Mouse (Mus musculus) intestine, embryonic 16.5 days (tissue): ENCODE measurements at regions not wholly inside any gene's neighbourhood (a gene's known extent, or its start where the extent isn't known, plus 50 kb on each side); places are given as distances from the start of the nearest gene placed in this dataset.
A peak's percentile ranks its signal among the peaks of the same experiment; 100 is the strongest.

Experiments
- ATAC-seq: fragments of 200-750 bp; cut with Nextera tagmentation; 2 replicates; pipeline ENCODE4 v1.8.0; 2017; ENCODE audit warnings: moderate TSS enrichment, moderate library complexity
- H3K27ac ChIP-seq: fragments of 300-500 bp; sonication (generic); 2 replicates; pipeline ENCODE4 v1.5.1; 2014; ENCODE audit warnings: mild to moderate bottlenecking, low read length
- H3K27me3 ChIP-seq: fragments of 300-500 bp; sonication (generic); replicated peaks from 2 replicates; pipeline ENCODE4 v1.6.1; 2014; ENCODE audit warnings: low read length, control low read depth, mixed read lengths; ENCODE audit not compliant: control insufficient read depth, insufficient read depth
- H3K36me3 ChIP-seq: fragments of 300-500 bp; sonication (generic); 2 replicates; pipeline ENCODE4 v1.6.1; 2014; ENCODE audit warnings: low read length, control low read depth; ENCODE audit not compliant: control insufficient read depth, insufficient read depth
- H3K4me1 ChIP-seq: fragments of 300-500 bp; sonication (generic); 2 replicates; pipeline ENCODE4 v1.6.1; 2014; ENCODE audit warnings: low read length, control low read depth, mixed read lengths; ENCODE audit not compliant: control insufficient read depth, insufficient read depth
- H3K4me2 ChIP-seq: fragments of 300-500 bp; sonication (generic); 2 replicates; pipeline ENCODE4 v1.6.1; 2014; ENCODE audit warnings: low read depth, low read length, control low read depth
- H3K4me3 ChIP-seq: fragments of 300-500 bp; sonication (generic); 2 replicates; pipeline ENCODE4 v1.5.1; 2014; ENCODE audit warnings: mild to moderate bottlenecking, low read length
- H3K9ac ChIP-seq: fragments of 300-500 bp; sonication (generic); 2 replicates; pipeline ENCODE4 v1.6.1; 2014; ENCODE audit warnings: low read depth, low read length
- H3K9me3 ChIP-seq: fragments of 300-500 bp; sonication (generic); 2 replicates; pipeline ENCODE4 v1.6.1; 2016; ENCODE audit warnings: low read length, control low read depth; ENCODE audit not compliant: control insufficient read depth
- WGBS: fragments of 180-500 bp; shearing (Covaris S2); extraction: QIAGEN DNeasy Blood & Tissue Kit; methylation state at CpG from one replicate; pipeline ENCODE4 v1.1.7; 2014; 5-methylcytosine and 5-hydroxymethylcytosine counted together

DNA sequence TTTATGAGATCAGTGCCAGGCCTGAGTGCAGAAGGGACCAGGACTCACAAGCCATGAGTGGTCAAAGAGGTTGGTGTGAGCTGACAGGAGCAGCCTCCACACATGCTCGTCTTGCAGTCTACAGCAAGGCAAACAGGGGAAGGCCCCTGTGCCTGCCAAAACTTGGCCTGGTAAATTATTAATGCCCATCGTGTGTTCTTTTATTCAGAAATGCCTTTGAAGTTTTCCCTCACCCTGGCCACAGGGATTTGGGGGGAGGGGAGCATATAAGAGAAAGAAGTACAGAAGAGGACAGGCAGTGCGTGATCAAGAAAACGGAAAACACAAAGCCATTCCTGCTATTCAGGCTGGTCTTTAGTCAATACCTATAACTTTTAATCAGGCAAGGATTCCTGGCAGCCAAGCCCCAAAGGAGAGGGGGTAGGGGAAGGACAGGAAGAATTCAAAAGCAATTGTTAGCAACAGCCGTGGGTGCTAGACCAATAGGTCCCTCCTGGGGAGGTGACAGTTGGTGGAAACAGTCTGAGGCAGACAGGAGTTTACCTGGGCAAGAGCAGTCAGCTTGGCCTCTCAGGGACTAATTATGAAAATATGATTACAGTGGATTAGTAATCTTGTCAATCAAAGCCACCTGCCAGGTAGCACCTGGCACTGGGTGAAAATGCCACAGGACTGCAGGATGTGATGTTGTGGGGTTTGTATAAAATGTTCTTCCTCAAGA, 357.4 kb upstream of the Rack1 start:
- 33% methylated on average over 5 of the region's 5 CpGs for WGBS
- no peaks in the 10 kb centered on the region for H3K9me3 ChIP-seq
- H3K4me1 ChIP-seq, result no peaks in the 10 kb centered on the region
- H3K36me3 ChIP-seq, result no peaks in the 10 kb centered on the region
- ATAC-seq, result no peak
- H3K27ac ChIP-seq, result no peak overlapping the region
- H3K4me3 ChIP-seq, result no peak overlapping the region
- H3K9ac ChIP-seq, result no peak overlapping the region
- H3K4me2 ChIP-seq, result no peak overlapping the region
- H3K27me3 ChIP-seq, result no peaks in the 10 kb centered on the region

DNA sequence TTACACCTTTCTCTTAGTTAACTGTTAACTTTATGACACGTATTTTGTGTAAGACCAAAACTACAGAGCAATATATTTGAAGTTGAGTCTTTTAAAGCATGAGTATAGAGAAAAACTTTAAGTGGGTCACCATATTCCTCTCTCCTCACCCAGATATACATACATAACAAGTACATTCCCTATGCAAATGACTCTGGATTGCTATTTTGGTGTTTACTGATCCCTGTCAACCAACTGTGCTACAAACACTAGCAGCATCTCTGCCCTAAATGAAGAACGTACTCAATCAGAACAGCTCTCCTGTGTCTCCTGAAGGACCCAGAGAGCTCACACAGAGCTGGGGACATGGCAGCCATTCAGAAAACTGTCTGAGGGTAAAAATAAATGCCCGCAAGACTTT, 363.4 kb upstream of the Rack1 start:
- no peak for ATAC-seq
- no peaks in the 10 kb centered on the region for H3K27me3 ChIP-seq
- H3K36me3 ChIP-seq, result no peaks in the 10 kb centered on the region
- no peaks in the 10 kb centered on the region for H3K4me1 ChIP-seq
- no peak overlapping the region for H3K9ac ChIP-seq
- H3K9me3 ChIP-seq, result no peaks in the 10 kb centered on the region
- H3K4me2 ChIP-seq, result no peak overlapping the region
- 84% methylated on average over 3 of the region's 3 CpGs for WGBS
- H3K4me3 ChIP-seq, result no peak overlapping the region
- H3K27ac ChIP-seq, result no peak overlapping the region

DNA sequence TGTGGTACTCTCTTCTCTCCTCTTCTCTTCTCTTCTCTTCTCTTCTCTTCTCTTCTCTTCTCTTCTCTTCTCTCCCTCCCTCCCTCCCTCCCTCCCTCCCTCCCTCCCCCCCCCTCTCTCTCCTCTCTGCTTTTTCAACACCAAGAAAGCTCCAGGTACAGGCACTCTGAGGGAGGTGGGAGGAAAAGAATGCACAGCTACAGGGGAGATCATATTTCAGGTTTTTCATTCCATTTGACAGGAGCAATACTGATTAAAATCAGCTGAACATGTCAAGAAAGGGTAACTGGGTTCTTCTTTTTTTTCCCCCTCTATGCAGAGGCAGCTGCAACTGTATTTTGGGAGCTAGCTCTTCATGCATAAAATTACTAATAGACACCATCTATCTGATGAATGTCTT, 368.8 kb upstream of the Rack1 start:
- Histone ChIP-seq H3K36me3 (no peaks in the 10 kb centered on the region), H3K9ac (no peak overlapping the region), H3K4me1 (no peaks in the 10 kb centered on the region), H3K4me2 (no peak overlapping the region), H3K9me3 (no peaks in the 10 kb centered on the region), H3K27ac (no peak overlapping the region), H3K27me3 (no peaks in the 10 kb centered on the region), H3K4me3 (no peak overlapping the region)
- ATAC-seq, result no peak

DNA sequence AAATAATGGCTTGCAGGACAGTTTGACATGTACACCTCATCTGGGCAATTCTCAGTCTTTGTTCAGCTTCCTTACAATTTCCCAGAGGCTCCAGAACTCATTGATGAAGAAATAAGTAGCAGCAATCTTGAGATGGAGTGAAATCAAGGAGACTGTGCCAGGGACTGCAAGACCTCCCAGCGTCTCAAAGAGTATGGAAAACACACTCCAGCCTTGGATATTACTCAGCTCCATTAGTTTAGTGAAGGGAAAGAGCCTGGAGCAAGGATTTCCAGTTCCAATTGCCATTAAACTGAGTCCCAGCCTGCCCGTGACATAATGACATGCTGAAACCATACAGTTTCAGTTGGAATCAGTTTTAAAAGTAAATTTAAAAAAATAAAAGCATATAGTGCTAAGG, 372.7 kb upstream of the Rack1 start:
- H3K9ac ChIP-seq, result no peak overlapping the region
- no peak overlapping the region for H3K4me2 ChIP-seq
- H3K4me3 ChIP-seq, result no peak overlapping the region
- H3K27ac ChIP-seq, result no peak overlapping the region
- no peaks in the 10 kb centered on the region for H3K27me3 ChIP-seq
- ATAC-seq, result no peak
- no peaks in the 10 kb centered on the region for H3K4me1 ChIP-seq
- no peaks in the 10 kb centered on the region for H3K9me3 ChIP-seq
- H3K36me3 ChIP-seq, result no peaks in the 10 kb centered on the region
- 66% methylated on average over 2 of the region's 2 CpGs for WGBS

DNA sequence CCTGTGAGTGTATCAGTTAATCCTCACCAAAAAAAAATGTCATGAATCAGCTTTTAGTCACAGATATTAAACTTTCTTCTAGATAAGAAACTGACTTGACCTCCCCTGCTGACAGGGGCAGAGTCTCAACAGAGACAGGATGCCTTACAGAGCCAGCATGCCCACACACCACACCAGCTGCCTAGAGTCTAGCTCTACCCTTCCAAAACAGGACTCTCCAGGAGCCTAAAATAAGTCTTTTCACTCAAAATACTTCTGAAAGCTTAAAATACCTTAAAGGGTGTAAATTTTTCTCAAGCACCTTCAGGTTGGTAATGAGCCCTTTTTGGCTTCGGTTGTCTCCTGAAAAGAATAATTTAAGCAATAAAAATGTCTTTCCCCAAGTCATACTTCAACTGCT, 373.7 kb upstream of the Rack1 start:
- no peak overlapping the region for H3K27ac ChIP-seq
- H3K4me1 ChIP-seq, result no peaks in the 10 kb centered on the region
- no peaks in the 10 kb centered on the region for H3K36me3 ChIP-seq
- H3K9me3 ChIP-seq, result no peaks in the 10 kb centered on the region
- 64% methylated on average over 1 of the region's 1 CpGs for WGBS
- no peak overlapping the region for H3K4me2 ChIP-seq
- ATAC-seq, result no peak
- H3K9ac ChIP-seq, result no peak overlapping the region
- H3K4me3 ChIP-seq, result no peak overlapping the region
- H3K27me3 ChIP-seq, result no peaks in the 10 kb centered on the region

DNA sequence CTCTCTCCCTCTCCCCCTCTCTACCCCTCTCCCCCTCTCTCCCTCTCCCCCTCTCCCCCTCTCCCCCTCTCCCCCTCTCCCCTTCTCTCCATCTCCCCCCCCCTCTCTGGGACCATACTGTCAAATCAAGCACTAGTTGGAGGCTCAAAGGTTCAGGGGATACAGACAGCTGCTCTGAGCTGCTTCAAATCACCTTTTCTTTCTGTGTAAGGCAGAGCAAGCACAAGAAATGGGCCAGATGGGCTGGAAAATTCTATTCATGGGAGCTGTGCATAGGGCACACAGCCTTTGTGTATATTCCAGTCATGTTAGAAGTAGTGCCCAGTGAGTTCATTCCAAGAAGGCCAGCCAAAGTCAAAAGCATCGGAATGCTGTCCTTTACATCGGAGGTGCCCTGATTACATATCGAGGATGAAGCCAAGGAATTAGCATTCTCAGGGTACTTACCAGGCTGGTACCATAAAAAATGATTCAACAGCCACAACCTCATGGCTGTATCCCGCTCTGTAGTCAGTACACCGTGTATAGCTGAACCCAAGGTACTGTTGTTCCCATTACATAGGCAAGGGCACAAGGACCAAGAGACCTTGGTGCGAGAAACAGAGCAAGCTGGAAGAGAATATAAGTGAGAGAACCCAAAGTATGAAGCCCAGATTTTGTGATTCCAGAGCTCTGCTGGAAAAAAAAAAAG, 381.9 kb upstream of the Rack1 start:
- Histone ChIP-seq H3K4me2 (no peak overlapping the region), H3K9ac (no peak overlapping the region), H3K27me3 (no peaks in the 10 kb centered on the region), H3K36me3 (no peaks in the 10 kb centered on the region), H3K4me3 (no peak overlapping the region), H3K27ac (no peak overlapping the region), H3K4me1 (no peaks in the 10 kb centered on the region), H3K9me3 (no peaks in the 10 kb centered on the region)
- ATAC-seq, result no peak
- WGBS, result 85% methylated on average over 6 of the region's 6 CpGs

DNA sequence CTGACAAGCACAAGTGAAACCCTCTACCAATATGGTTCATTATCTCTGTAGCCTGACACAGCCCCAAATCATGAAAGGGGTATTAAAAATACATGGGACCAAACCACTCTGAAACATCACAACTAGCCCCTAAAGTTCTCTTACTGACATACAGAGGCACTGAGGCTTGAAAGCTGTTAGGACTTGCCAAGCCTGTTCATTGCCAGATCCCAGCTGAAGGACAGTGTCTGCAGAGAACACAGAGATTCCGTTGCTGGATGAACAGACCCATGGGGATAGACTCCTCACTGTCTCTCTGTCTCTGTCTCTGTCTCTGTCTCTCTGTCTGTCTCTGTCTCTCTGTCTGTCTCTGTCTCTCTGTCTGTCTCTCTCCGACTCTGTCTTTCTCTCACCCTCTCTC, 382.5 kb upstream of the Rack1 start:
- WGBS, result 72% methylated on average over 2 of the region's 2 CpGs
- ATAC-seq, result no peak
- Histone ChIP-seq H3K4me1 (no peaks in the 10 kb centered on the region), H3K9ac (no peak overlapping the region), H3K9me3 (no peaks in the 10 kb centered on the region), H3K4me2 (no peak overlapping the region), H3K27ac (no peak overlapping the region), H3K36me3 (no peaks in the 10 kb centered on the region), H3K4me3 (no peak overlapping the region), H3K27me3 (no peaks in the 10 kb centered on the region)

DNA sequence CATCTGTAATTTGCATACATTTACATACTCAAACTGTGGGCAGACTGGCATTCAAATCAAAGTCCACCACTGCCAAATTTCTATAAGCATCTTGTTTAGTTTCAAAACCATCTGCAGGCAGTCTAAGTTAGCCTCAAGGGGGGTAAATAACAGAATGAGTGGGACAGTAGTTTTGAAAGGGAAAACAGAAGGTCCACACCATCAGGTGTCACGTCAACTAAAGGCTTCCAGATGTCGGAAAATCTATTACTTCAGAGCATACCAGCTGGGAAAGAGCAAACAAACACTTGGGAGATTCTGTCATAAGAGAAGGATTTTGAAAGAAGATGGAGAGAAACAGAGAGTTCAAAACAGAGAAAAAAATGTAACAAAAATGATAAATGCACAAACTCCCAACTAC, 402.1 kb upstream of the Rack1 start:
- no peak for ATAC-seq
- Histone ChIP-seq H3K36me3 (no peaks in the 10 kb centered on the region), H3K9ac (no peak overlapping the region), H3K4me3 (no peak overlapping the region), H3K4me2 (no peak overlapping the region), H3K4me1 (no peaks in the 10 kb centered on the region), H3K27ac (no peak overlapping the region), H3K9me3 (no peaks in the 10 kb centered on the region), H3K27me3 (no peaks in the 10 kb centered on the region)
- 66% methylated on average over 2 of the region's 2 CpGs for WGBS

DNA sequence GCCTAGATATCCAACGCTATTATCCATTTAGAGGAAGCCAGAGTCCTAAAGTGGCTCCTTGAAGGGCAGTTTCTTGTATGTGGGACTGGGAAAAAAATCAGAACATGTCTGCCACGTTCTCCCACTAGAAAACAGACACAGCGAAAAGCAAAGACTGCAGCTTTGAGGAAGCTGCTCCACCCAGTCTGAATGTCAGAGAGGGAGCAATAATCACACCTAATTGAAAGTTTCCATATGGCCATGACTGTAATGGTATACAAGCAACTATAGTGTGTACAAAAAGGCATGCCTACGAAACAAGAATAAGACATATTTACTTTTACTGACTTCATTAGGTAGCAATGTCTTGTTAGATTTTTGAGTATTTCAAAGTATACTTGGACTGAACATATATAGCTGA, 392.7 kb upstream of the Sgcd start:
- Histone ChIP-seq H3K9me3 (no peaks in the 10 kb centered on the region), H3K9ac (no peak overlapping the region), H3K4me2 (no peak overlapping the region), H3K27me3 (no peaks in the 10 kb centered on the region), H3K4me3 (no peak overlapping the region), H3K27ac (no peak overlapping the region), H3K4me1 (no peaks in the 10 kb centered on the region), H3K36me3 (no peaks in the 10 kb centered on the region)
- WGBS, result 68% methylated on average over 4 of the region's 4 CpGs
- ATAC-seq, result no peak

DNA sequence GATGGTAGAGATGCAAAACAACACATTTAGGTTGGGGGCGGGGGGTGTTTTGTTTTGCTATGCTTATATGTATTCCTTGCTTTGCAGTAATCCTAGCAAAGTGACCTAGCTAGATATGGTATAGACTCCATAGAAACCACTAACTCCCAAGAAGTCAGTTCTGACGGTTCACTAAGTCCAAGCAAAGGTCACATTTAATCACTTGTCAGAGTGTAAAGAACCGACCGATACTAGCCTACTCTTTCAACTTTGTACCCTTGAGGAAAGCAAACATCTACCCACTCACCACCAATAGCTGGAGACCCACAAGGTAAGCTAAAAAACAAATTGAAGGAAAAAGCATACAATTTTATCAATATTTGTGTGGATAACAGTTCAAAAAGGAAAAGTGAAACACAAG, 389.3 kb upstream of the Sgcd start:
- H3K9ac ChIP-seq, result no peak overlapping the region
- H3K36me3 ChIP-seq, result no peaks in the 10 kb centered on the region
- no peak overlapping the region for H3K4me3 ChIP-seq
- no peak overlapping the region for H3K4me2 ChIP-seq
- no peaks in the 10 kb centered on the region for H3K4me1 ChIP-seq
- no peaks in the 10 kb centered on the region for H3K27me3 ChIP-seq
- 48% methylated on average over 4 of the region's 4 CpGs for WGBS
- ATAC-seq, result peak; percentile 76
- H3K27ac ChIP-seq, result no peak overlapping the region
- H3K9me3 ChIP-seq, result no peaks in the 10 kb centered on the region
